Mouse (Mus musculus): ENCODE results near the gene Dst.

- TF ChIP-seq GATA1 (IDR thresholded peaks at IDR 0.05; ENCODE audit: borderline replicate concordance, low read length), result no peak
- TF ChIP-seq CTCF (IDR thresholded peaks at IDR 0.05; ENCODE audit: low read depth, low read length), result no peak
- no peak for TF ChIP-seq TAL1 (conservative IDR thresholded peaks at IDR 0.05; ENCODE audit: low read depth, low read length)
- no peak for TF ChIP-seq POLR2AphosphoS5 (IDR thresholded peaks at IDR 0.05; ENCODE audit: insufficient replicate concordance, low read depth, low read length)
Observed at GRCm38 (mm10) chr1:34124376-34124775, 216.4 kb downstream of the Dst start.
